Mouse (Mus musculus) kidney, embryonic 14.5 days (tissue): Measurements from ENCODE around the gene Aco2. TPM values are rescaled to one million over a fixed set of nuclear protein-coding genes. Genes with fewer than 3 reads are reported as not detected.

Source experiments
- ATAC-seq: fragments of 200-750 bp; cut with Nextera tagmentation; 2 replicates; pipeline ENCODE4 v1.8.0; 2017; ENCODE audit warnings: moderate number of reproducible peaks, mild to moderate bottlenecking, moderate TSS enrichment, moderate library complexity; ENCODE audit not compliant: low FRiP score, low TSS enrichment
- H3K27ac ChIP-seq: fragments of 300-500 bp; sonication (generic); 2 replicates; pipeline ENCODE4 v1.5.1; 2014; ENCODE audit warnings: low read depth, mild to moderate bottlenecking, low read length, moderate library complexity, mixed read lengths
- H3K27me3 ChIP-seq: fragments of 300-500 bp; sonication (generic); 2 replicates; pipeline ENCODE4 v1.6.1; 2014; ENCODE audit warnings: mild to moderate bottlenecking, low read length; ENCODE audit not compliant: control insufficient read depth, insufficient read depth
- H3K36me3 ChIP-seq: fragments of 300-500 bp; sonication (generic); 2 replicates; pipeline ENCODE4 v1.6.1; 2014; ENCODE audit warnings: low read length, mixed read lengths; ENCODE audit not compliant: control insufficient read depth, insufficient read depth
- H3K4me1 ChIP-seq: fragments of 300-500 bp; sonication (generic); 2 replicates; pipeline ENCODE4 v1.6.1; 2014; ENCODE audit warnings: low read length, mixed read lengths; ENCODE audit not compliant: control insufficient read depth, insufficient read depth
- H3K4me2 ChIP-seq: fragments of 300-500 bp; sonication (generic); replicated peaks from 2 replicates; pipeline ENCODE4 v1.6.1; 2014; ENCODE audit warnings: low read depth, mild to moderate bottlenecking, low read length
- H3K4me3 ChIP-seq: fragments of 300-500 bp; sonication (generic); 2 replicates; pipeline ENCODE4 v1.5.1; 2014; ENCODE audit warnings: mild to moderate bottlenecking, low read length
- H3K9ac ChIP-seq: fragments of 300-500 bp; sonication (generic); 2 replicates; pipeline ENCODE4 v1.6.1; 2014; ENCODE audit warnings: low read depth, mild to moderate bottlenecking, low read length, moderate library complexity
- H3K9me3 ChIP-seq: fragments of 300-500 bp; sonication (generic); 2 replicates; pipeline ENCODE4 v1.6.1; 2016; ENCODE audit warnings: low read length; ENCODE audit not compliant: control insufficient read depth
- WGBS: fragments of 180-500 bp; shearing (Covaris S2); extraction: QIAGEN DNeasy Blood & Tissue Kit; methylation state at CpG from one replicate; pipeline ENCODE4 v1.1.7; 2014; 5-methylcytosine and 5-hydroxymethylcytosine counted together
- polyA plus RNA-seq: library from polyadenylated mRNA; unstranded; fragments of >200 nt; fragmentation: Nextera tagmentation; extraction: Ambion mirVana; gene quantifications from 2 replicates; pipeline ENCODE4 v1.2.1, GENCODE M21; 2014

Gene Aco2
- polyA plus RNA-seq, 1 experiment from 2014 or later = 191 TPM

DNA sequence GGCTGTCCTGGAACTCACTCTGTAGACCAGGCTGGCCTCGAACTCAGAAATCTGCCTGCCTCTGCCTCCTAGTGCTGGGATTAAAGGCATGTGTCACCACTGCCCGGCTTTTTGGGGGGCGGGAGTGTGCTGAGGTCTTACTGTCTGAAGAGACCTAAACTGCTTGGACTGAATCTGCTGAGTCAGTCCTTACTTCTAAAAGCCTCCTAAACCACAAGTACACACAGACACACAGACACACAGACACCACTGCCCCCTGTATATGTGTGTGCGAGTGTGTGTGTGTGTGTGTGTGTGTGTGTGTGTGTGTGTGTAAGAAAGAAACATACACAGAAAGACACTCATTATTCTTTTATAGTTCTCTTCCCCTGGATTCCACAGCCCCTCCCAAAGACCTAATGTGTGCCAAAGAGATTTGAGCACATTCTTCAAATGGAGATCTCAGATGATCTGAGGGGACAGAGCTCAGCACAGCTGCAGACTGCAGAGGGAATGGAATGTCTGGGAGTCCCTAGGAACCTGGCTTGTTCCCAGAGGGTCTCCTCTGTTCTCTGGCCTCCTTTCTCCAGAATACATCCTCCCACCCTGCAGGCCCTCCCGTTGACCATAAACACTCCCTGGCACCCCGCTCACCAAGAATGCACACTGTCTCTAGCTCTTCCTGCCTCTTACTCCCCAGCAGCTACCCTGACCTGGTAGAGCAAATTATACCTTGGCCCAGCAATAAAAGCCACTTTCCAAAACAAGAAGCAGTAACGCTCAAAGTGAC, 63.9 kb downstream of the Aco2 start:
- peak overlapping the region; percentile 62 for H3K4me2 ChIP-seq
- H3K4me3 ChIP-seq = peak overlapping the region; percentile 47
- 0 out of 2 replicates have a peak, but pooled peaks have one; percentile 10 for ATAC-seq
- H3K36me3 ChIP-seq = no peaks in the 10 kb centered on the region
- peak overlapping the region; percentile 60 for H3K27ac ChIP-seq
- 43% methylated on average over 6 of the region's 7 CpGs for WGBS
- H3K9me3 ChIP-seq = no peaks in the 10 kb centered on the region
- no peaks in the 10 kb centered on the region for H3K27me3 ChIP-seq
- H3K4me1 ChIP-seq = peaks cover 30% of the 10 kb centered on the region
- peak overlapping the region; percentile 46; the same call in 1 of the 2 replicates for H3K9ac ChIP-seq

DNA sequence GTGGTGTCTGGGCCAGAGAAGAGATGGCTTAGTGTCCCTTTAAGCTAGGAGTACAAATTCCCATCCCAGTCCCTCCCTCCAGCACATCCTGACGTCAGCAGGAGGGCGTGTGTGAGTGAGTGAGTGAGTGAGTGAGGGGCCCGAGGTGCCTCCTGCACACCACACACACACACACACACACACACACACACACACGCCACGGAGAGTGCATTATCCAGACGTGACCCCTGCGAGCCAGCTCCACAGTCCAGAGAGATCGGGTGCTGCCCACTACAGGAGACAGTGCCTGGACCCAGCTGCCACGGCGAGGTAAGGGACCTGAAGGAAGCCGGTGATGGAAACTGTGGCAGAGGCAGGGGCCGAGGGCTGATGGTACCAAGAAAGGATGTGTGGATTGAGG, 64.6 kb downstream of the Aco2 start, which contains the start of gene Csdc2:
Gene Csdc2, plus strand, starts transcription at position 81 of the 400 bp plus-strand sequence.
- no peaks in the 10 kb centered on the region for H3K36me3 ChIP-seq
- ATAC-seq = peak; percentile 49
- peak within 1 kb of the TSS; percentile 46 for H3K9ac ChIP-seq
- peak within 1 kb of the TSS; percentile 62 for H3K4me2 ChIP-seq
- H3K4me1 ChIP-seq = peaks cover 30% of the 10 kb centered on the region
- H3K9me3 ChIP-seq = no peaks in the 10 kb centered on the region
- WGBS = 2% methylated on average over 12 of the region's 12 CpGs
- H3K4me3 ChIP-seq = peak within 1 kb of the TSS; percentile 47
- H3K27ac ChIP-seq = peak within 1 kb of the TSS; percentile 60
- H3K27me3 ChIP-seq = no peaks in the 10 kb centered on the region

DNA sequence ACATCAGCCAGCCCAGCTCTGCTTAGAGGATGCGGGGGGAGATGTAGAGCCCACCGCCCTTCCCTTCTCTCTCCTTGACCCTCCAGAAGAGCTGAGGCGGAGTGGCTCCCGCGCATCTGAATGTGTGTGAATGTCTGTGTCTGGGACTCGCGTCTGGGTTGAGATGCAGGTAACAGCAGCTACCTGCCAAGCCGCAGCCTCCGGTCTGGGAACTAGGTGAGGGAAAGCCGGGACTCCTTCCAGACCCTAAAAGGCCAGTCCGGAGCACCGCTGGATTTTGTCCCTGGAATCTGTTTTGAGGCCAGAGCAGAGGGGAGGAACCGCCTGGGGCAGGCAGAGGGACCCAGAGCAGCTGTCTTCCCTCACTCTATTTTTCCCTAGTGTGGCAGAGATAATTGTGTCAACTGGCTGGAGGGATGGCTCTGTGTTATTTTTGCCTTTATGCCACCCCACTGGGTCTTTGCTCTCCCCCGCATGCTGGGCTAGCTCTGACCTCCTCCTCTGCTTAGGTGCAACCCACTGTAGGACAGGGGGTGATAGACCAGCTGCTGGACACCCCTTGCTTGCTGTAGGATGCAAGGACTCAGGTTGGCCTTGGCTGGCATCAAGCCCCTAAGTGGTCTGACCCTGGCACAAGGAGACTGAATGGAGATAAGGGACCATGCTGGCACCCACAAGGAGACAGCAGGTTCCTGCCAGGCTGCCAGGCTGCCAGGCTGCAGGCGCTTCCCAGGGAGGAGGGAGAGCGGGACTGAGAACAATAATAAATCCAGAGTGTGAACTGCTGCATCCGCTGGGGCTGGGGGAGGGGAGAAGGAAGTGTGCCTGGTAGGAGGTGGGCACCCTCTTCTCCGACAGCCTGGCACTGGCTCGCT, 65.2 kb downstream of the Aco2 start:
- peak overlapping the region; percentile 46 for H3K9ac ChIP-seq
- H3K36me3 ChIP-seq = no peaks in the 10 kb centered on the region
- ATAC-seq = no peak; the same call in 1 of the 2 replicates
- H3K4me3 ChIP-seq = peak overlapping the region; percentile 47
- H3K4me1 ChIP-seq = peaks cover 30% of the 10 kb centered on the region
- H3K27ac ChIP-seq = peak overlapping the region; percentile 60; the same call in 1 of the 2 replicates
- no peaks in the 10 kb centered on the region for H3K9me3 ChIP-seq
- 5% methylated on average over 17 of the region's 19 CpGs for WGBS
- H3K4me2 ChIP-seq = peak overlapping the region; percentile 62
- no peaks in the 10 kb centered on the region for H3K27me3 ChIP-seq

DNA sequence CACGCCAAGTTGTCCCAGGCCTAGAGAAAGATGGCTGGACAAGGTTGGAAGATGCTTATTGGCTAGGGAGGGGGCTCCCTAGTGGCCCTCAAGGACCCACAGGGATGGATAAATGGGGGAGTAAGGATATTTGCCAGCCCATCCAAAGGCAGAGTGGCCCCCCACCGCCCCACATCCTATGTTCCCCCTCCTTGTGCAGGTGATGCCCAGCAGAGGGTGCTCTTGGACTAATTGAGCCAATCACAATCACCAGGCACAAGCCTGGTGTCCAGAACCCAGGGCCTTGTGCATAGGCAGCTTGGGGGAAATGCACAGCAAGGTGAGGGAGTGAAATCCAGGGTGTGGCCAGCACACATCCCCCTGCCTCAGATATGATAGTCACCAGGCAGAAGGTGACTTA, 66.1 kb downstream of the Aco2 start:
- peak overlapping the region; percentile 18; the same call in 1 of the 2 replicates for H3K9ac ChIP-seq
- peak overlapping the region; percentile 62 for H3K4me2 ChIP-seq
- peak; percentile 8; the same call in 1 of the 2 replicates for ATAC-seq
- WGBS = 35% methylated on average over 2 of the region's 2 CpGs
- H3K36me3 ChIP-seq = no peaks in the 10 kb centered on the region
- no peaks in the 10 kb centered on the region for H3K9me3 ChIP-seq
- H3K4me3 ChIP-seq = peak overlapping the region; percentile 47; the same call in 1 of the 2 replicates
- H3K27ac ChIP-seq = no peak overlapping the region
- H3K4me1 ChIP-seq = peaks cover 29% of the 10 kb centered on the region
- no peaks in the 10 kb centered on the region for H3K27me3 ChIP-seq

DNA sequence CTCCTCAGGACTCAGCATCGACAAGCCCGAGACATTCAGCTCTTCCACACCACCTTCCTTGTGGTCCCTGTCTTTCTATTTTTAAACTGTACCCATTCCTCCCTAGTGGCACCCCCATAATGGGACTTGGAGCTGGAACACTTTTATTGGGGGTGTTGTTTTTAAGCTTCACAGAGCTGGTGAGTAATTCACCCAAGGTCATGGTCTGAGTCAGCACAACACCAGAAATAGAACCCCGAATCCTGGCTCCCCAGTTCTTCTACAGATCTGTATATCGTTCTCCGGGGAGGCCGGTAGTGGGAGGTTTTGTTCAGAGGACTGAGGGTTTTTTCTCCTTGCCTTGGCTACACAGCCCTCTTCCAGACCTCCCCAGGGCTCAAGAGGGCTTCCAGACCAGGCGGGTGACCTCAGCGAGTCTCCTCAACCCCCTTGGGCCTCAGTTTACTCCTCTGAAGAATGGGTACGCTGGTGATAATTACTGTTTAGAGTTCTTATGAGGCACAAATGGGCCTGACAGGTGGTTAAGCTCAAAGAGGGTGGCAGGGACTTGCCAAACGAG, 67.1 kb downstream of the Aco2 start:
- H3K4me2 ChIP-seq = no peak overlapping the region
- 85% methylated on average over 10 of the region's 10 CpGs for WGBS
- H3K9ac ChIP-seq = no peak overlapping the region

DNA sequence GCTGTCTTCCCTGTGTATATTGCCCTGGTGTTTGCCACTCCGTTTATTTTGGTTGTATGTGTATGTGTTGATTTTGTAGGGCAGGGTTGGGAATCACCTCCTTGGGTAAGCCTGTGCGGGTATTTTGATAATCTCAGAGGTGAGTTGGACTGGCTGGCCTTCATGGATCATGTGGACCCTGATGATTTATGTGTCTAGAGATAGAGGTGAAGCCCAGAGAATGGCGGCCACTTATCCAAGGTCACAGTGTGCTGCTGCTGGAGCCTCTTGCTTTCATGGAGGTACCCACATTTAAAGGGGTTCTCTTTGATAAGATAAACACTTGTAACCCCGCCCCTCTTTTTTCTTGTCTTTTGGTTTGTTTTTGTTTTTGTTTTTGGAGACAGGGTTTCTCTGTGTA, 67.7 kb downstream of the Aco2 start:
- Histone ChIP-seq H3K9me3 (no peaks in the 10 kb centered on the region), H3K9ac (no peak overlapping the region), H3K27me3 (no peaks in the 10 kb centered on the region), H3K36me3 (no peaks in the 10 kb centered on the region), H3K4me3 (no peak overlapping the region), H3K4me1 (peaks cover 28% of the 10 kb centered on the region), H3K27ac (no peak overlapping the region), H3K4me2 (no peak overlapping the region)
- WGBS = 86% methylated on average over 4 of the region's 4 CpGs
- no peak for ATAC-seq

More for the DNA sequence above, 67.1 kb downstream of the Aco2 start:
- peaks cover 28% of the 10 kb centered on the region for H3K4me1 ChIP-seq
- H3K27ac ChIP-seq = no peak overlapping the region
- no peak overlapping the region for H3K4me3 ChIP-seq
- ATAC-seq = no peak
- H3K27me3 ChIP-seq = no peaks in the 10 kb centered on the region
- H3K36me3 ChIP-seq = no peaks in the 10 kb centered on the region
- no peaks in the 10 kb centered on the region for H3K9me3 ChIP-seq

DNA sequence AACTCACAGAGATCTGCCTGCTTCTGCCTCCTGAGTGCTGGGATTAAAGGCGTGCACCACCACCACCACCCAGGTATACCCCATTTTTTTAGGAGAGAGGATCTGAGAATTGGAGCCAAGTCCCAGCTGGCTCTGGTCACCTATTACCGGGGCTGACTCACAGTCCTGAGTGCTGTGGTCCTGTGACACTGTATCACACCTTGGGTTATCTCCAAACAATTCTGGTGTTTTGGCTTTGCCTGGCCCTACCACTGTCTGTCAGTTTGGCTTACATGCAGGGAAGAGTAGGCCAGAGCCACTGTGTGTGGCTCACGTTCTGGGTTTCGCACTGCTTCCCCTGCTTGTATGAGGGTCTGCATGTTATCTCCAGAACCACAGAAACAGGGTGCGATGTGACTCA, 68.1 kb downstream of the Aco2 start:
- ATAC-seq = no peak
- Histone ChIP-seq H3K4me3 (no peak overlapping the region), H3K27ac (no peak overlapping the region), H3K4me1 (peaks cover 28% of the 10 kb centered on the region), H3K4me2 (no peak overlapping the region), H3K9ac (no peak overlapping the region), H3K27me3 (no peaks in the 10 kb centered on the region), H3K9me3 (no peaks in the 10 kb centered on the region), H3K36me3 (no peaks in the 10 kb centered on the region)
- 87% methylated on average over 5 of the region's 5 CpGs for WGBS

DNA sequence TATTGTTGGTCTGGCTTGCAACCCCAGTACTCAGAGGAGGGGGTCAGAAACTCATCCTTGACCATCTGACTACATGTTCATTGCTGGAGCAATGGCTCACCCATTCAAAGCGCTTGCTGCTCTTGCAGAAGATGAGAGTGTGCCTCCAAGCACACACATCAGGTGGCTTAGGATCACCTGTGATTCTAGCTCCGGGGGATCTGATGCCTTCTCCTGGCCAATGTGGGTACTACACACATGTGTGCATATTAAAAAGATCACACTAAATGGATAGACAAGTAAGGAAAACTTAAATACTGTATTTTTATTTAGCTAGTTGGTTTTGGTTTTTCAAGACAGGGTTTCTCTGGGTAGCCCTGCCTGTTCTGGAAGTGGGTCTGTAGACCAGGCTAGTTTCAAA, 68.9 kb downstream of the Aco2 start:
- Histone ChIP-seq H3K36me3 (no peaks in the 10 kb centered on the region), H3K9me3 (no peaks in the 10 kb centered on the region), H3K27me3 (no peaks in the 10 kb centered on the region), H3K27ac (no peak overlapping the region), H3K9ac (no peak overlapping the region), H3K4me3 (no peak overlapping the region), H3K4me1 (peaks cover 26% of the 10 kb centered on the region), H3K4me2 (no peak overlapping the region)
- WGBS = 86% methylated on average over 2 of the region's 2 CpGs
- no peak for ATAC-seq
